Mouse (Mus musculus): ENCODE results near the gene Glrx3. TPM values are rescaled to one million over a fixed set of nuclear protein-coding genes. Genes with fewer than 3 reads are reported as not detected.

The Glrx3 gene
- total RNA-seq (2023): 54.0 TPM

GRCm38 (mm10) chr7:137437440-137438178, at the start of gene Glrx3:
Glrx3 (plus strand) TSS chr7:137437614.

GRCm38 (mm10) chr7:137410337-137411197, 26.8 kb upstream of the Glrx3 start, which contains the start of gene 9430038I01Rik:
9430038I01Rik (minus strand) TSS chr7:137410762.

Other genes starting within 250 kb of the Glrx3 start
- not detected for gene Ebf3, start 123.2 kb upstream of the Glrx3 start, total RNA-seq (2023)
- 12.5 TPM for gene 9430038I01Rik, start 26.9 kb upstream of the Glrx3 start, total RNA-seq (2023)

All from CD8-positive naive resting alpha-beta T cell, adult 57 days (primary cell).